In the genomic region with DNA sequence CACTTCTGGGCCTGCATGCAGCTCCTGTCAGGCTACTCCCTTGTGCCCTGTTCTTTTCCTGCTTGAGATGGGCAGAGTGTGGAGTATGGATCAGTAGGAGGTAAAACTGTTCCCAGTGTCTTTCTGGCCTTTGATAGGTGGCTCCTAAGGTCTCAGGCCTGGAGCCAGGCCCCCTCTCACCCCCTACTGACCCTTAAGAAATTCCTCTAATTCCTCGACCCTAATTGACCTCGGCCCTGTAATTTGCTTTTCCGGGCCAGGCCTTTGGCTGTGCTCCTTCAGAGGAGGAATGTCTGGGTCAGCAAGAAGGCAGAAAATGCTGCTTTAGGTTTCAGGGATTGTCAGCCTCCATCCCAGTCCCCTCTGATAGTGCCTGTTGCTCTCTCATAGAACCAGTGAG, we compare ENCODE assay signal across 8 mouse cellular contexts. TPM values are rescaled to one million over a fixed set of nuclear protein-coding genes. Genes with fewer than 3 reads are reported as not detected.
A peak's percentile ranks its signal among the peaks of the same experiment; 100 is the strongest.
DNase-seq lines count a peak whose midpoint lies in the region; ATAC-seq lines count a peak whose summit lies in the region.
"Had no signal": no experiment of that assay in that cellular context is flagged by ENCODE, and none has a peak within 500 bp of the region (broad histone marks: within the 10 kb centered on the region; RNA-seq: fewer than 3 reads in every experiment).

No protein-coding gene starts in this region.

- H3K9ac ChIP-seq in hindbrain, embryonic 12.5 days: no peak overlapping the region
- H3K9ac ChIP-seq in hindbrain, embryonic 11.5 days (ENCODE audit: low read depth, low read length): no peak overlapping the region
- peak overlapping the region; percentile 31; the same call in 1 of the 2 replicates for H3K9ac ChIP-seq in forebrain, embryonic 13.5 days
- H3K9ac ChIP-seq: lung, embryonic 14.5 days had no signal

- H3K27ac ChIP-seq in hindbrain, embryonic 12.5 days: peak overlapping the region; percentile 31; the same call in 1 of the 2 replicates
- no peak overlapping the region for H3K27ac ChIP-seq in hindbrain, embryonic 11.5 days (ENCODE audit: low read depth, low read length)
- H3K27ac ChIP-seq in forebrain, embryonic 13.5 days: peak overlapping the region; percentile 54; the same call in 1 of the 2 replicates

- H3K36me3 ChIP-seq in hindbrain, embryonic 12.5 days: no peaks in the 10 kb centered on the region
- H3K36me3 ChIP-seq in hindbrain, embryonic 11.5 days (ENCODE audit: control insufficient read depth, insufficient read depth, low read length): no peaks in the 10 kb centered on the region
- no peaks in the 10 kb centered on the region for H3K36me3 ChIP-seq in forebrain, embryonic 13.5 days (ENCODE audit: poor library complexity, severe bottlenecking)

- intact Hi-C loops in gastrocnemius, postnatal 36 days (cut with DNase I): no loop called here

- DNase-seq in hindbrain, embryonic 11.5 days (ENCODE audit: low spot score): no peak
- peak; percentile 82 for DNase-seq in Muller cell, postnatal 12 days (ENCODE audit: inconsistent ontology term)
- DNase-seq in lung, postnatal 14 days: peak; percentile 51
- no peak for DNase-seq in gastrocnemius, postnatal 36 days
- no peak for DNase-seq in gastrocnemius, postnatal 25 days
- DNase-seq: lung, embryonic 14.5 days had no signal

- WGBS in hindbrain, embryonic 12.5 days: 9% methylated on average over 3 of the region's 3 CpGs
- WGBS in hindbrain, embryonic 11.5 days: 8% methylated on average over 3 of the region's 3 CpGs
- 10% methylated on average over 3 of the region's 3 CpGs for WGBS in forebrain, embryonic 13.5 days

- no peak overlapping the region for H3K4me2 ChIP-seq in hindbrain, embryonic 12.5 days (replicated peaks)
- no peak overlapping the region for H3K4me2 ChIP-seq in hindbrain, embryonic 11.5 days (replicated peaks; ENCODE audit: low read depth, low read length)
- H3K4me2 ChIP-seq in forebrain, embryonic 13.5 days: no peak overlapping the region
- H3K4me2 ChIP-seq: lung, embryonic 14.5 days had no signal

- peaks cover 96% of the 10 kb centered on the region for H3K4me1 ChIP-seq in hindbrain, embryonic 12.5 days
- H3K4me1 ChIP-seq in hindbrain, embryonic 11.5 days (replicated peaks; ENCODE audit: control insufficient read depth, insufficient read depth, low read length): peaks cover 38% of the 10 kb centered on the region
- peaks cover 89% of the 10 kb centered on the region for H3K4me1 ChIP-seq in forebrain, embryonic 13.5 days

- H3K27me3 ChIP-seq in hindbrain, embryonic 12.5 days: no peaks in the 10 kb centered on the region
- H3K27me3 ChIP-seq in hindbrain, embryonic 11.5 days (ENCODE audit: control insufficient read depth, insufficient read depth, low read length): no peaks in the 10 kb centered on the region
- no peaks in the 10 kb centered on the region for H3K27me3 ChIP-seq in forebrain, embryonic 13.5 days

- H3K4me3 ChIP-seq in hindbrain, embryonic 12.5 days: no peak overlapping the region
- no peak overlapping the region for H3K4me3 ChIP-seq in hindbrain, embryonic 11.5 days (ENCODE audit: low read depth, low read length)
- no peak overlapping the region for H3K4me3 ChIP-seq in forebrain, embryonic 13.5 days

- no peak for ATAC-seq in hindbrain, embryonic 12.5 days (ENCODE audit: low FRiP score)
- no peak for ATAC-seq in hindbrain, embryonic 11.5 days (ENCODE audit: low FRiP score)
- ATAC-seq in forebrain, embryonic 13.5 days: no peak

- H3K9me3 ChIP-seq in hindbrain, embryonic 12.5 days (replicated peaks): no peaks in the 10 kb centered on the region
- no peaks in the 10 kb centered on the region for H3K9me3 ChIP-seq in hindbrain, embryonic 11.5 days (ENCODE audit: control insufficient read depth, low read length)
- H3K9me3 ChIP-seq in forebrain, embryonic 13.5 days (replicated peaks): no peaks in the 10 kb centered on the region

RNA-seq across cellular contexts. Expression of a gene that starts 35.8 kb away (rescaled TPM):
- 105 and 119 TPM in 2 replicates for polyA plus RNA-seq in hindbrain, embryonic 12.5 days (2016; fragmentation: Nextera tagmentation; extraction: Ambion mirVana)
- polyA plus RNA-seq in hindbrain, embryonic 11.5 days (2014; fragmentation: Nextera tagmentation; extraction: Ambion mirVana): 59.2 and 62.0 TPM in 2 replicates
- polyA plus RNA-seq in forebrain, embryonic 13.5 days (2015; fragmentation: Nextera tagmentation; extraction: Ambion mirVana): 77.2 and 95.0 TPM in 2 replicates
- 10 to 100 TPM; 10.2 to 14.3 TPM for total RNA-seq in gastrocnemius, postnatal 36 days (2021)
- total RNA-seq in gastrocnemius, postnatal 25 days (2021): 10 to 100 TPM; 12.5 to 14.3 TPM

RNA-seq across cellular contexts. Expression of a gene that starts 35.9 kb away (rescaled TPM):
- polyA plus RNA-seq in hindbrain, embryonic 12.5 days (2016; fragmentation: Nextera tagmentation; extraction: Ambion mirVana): 48.2 and 50.5 TPM in 2 replicates
- polyA plus RNA-seq in hindbrain, embryonic 11.5 days (2014; fragmentation: Nextera tagmentation; extraction: Ambion mirVana): 51.3 and 54.0 TPM in 2 replicates
- polyA plus RNA-seq in forebrain, embryonic 13.5 days (2015; fragmentation: Nextera tagmentation; extraction: Ambion mirVana): 59.2 and 63.2 TPM in 2 replicates
- 10 to 100 TPM; 40.3 to 51.5 TPM for total RNA-seq in gastrocnemius, postnatal 36 days (2021)
- total RNA-seq in gastrocnemius, postnatal 25 days (2021): 10 to 100 TPM; 37.3 to 37.6 TPM

RNA-seq across cellular contexts. Expression of a gene that starts 42.4 kb away (rescaled TPM):
- 20.2 and 20.3 TPM in 2 replicates for polyA plus RNA-seq in hindbrain, embryonic 12.5 days (2016; fragmentation: Nextera tagmentation; extraction: Ambion mirVana)
- polyA plus RNA-seq in hindbrain, embryonic 11.5 days (2014; fragmentation: Nextera tagmentation; extraction: Ambion mirVana): 22.2 and 23.8 TPM in 2 replicates
- 23.4 and 25.1 TPM in 2 replicates for polyA plus RNA-seq in forebrain, embryonic 13.5 days (2015; fragmentation: Nextera tagmentation; extraction: Ambion mirVana)
- 10 to 100 TPM; 16.4 to 17.6 TPM for total RNA-seq in gastrocnemius, postnatal 36 days (2021)
- 10 to 100 TPM; 16.0 to 16.9 TPM for total RNA-seq in gastrocnemius, postnatal 25 days (2021)

RNA-seq across cellular contexts. Expression of a gene that starts 42.9 kb away (rescaled TPM):
- polyA plus RNA-seq in hindbrain, embryonic 12.5 days (2016; fragmentation: Nextera tagmentation; extraction: Ambion mirVana): 58.4 and 60.3 TPM in 2 replicates
- 49.6 and 53.9 TPM in 2 replicates for polyA plus RNA-seq in hindbrain, embryonic 11.5 days (2014; fragmentation: Nextera tagmentation; extraction: Ambion mirVana)
- polyA plus RNA-seq in forebrain, embryonic 13.5 days (2015; fragmentation: Nextera tagmentation; extraction: Ambion mirVana): 64.0 and 70.1 TPM in 2 replicates
- 10 to 100 TPM; 35.4 to 38.4 TPM for total RNA-seq in gastrocnemius, postnatal 36 days (2021)
- 10 to 100 TPM; 33.3 to 44.8 TPM for total RNA-seq in gastrocnemius, postnatal 25 days (2021)

Comparison
In these comparisons a context has a peak if more than half of its experiments do, and no peak if none do; other contexts are left out.
1. DNase-seq: peak in Muller cell, postnatal 12 days (single experiment) and lung, postnatal 14 days (single experiment); none in hindbrain, embryonic 11.5 days (single experiment), gastrocnemius, postnatal 36 days (0 of 2) and gastrocnemius, postnatal 25 days (single experiment).